Mouse (Mus musculus) liver, embryonic 14 days (tissue): ENCODE data around the gene Maz. TPM values are rescaled to one million over a fixed set of nuclear protein-coding genes. Genes with fewer than 3 reads are reported as not detected.

Experiments
- polyA plus RNA-seq: library from polyadenylated mRNA; depleted of rRNA; stranded (reverse); fragments of >200 nt; gene quantifications from 2 replicates; pipeline ENCODE4 v1.2.3, GENCODE M21; 2012; rRNA removed

The Maz gene
- polyA plus RNA-seq: 84.8 and 98.3 TPM in 2 replicates

GRCm38 (mm10) chr7:127026984-127027726 is at the start of gene Maz:
Gene Maz (minus strand): TSS chr7:127027037.

GRCm38 (mm10) chr7:127041851-127042672 is 15.2 kb upstream of the Maz start, which contains the start of gene Kif22:
Gene Kif22 (minus strand): TSS chr7:127042471.

GRCm38 (mm10) chr7:127020901-127021562 is 5.8 kb downstream of the Maz start, which contains the start of the genes Gm42742 and Prrt2:
Gene Gm42742 (minus strand): TSS chr7:127021097.
Gene Prrt2 (minus strand): TSS chr7:127021211.

GRCm38 (mm10) chr7:127016971-127017949 is 9.6 kb downstream of the Maz start, which contains the start of gene Pagr1a:
Gene Pagr1a (minus strand): TSS chr7:127017352.

DNA sequence TGATC is 10.6 kb downstream of the Maz start, which contains the start of gene Pagr1b:
Gene Pagr1b, minus strand, starts transcription at position 4 of the 5 bp plus-strand sequence.

GRCm38 (mm10) chr7:127014320-127014719 is 12.5 kb downstream of the Maz start, which contains the start of gene Mvp:
Gene Mvp (minus strand): TSS chr7:127014621.

DNA sequence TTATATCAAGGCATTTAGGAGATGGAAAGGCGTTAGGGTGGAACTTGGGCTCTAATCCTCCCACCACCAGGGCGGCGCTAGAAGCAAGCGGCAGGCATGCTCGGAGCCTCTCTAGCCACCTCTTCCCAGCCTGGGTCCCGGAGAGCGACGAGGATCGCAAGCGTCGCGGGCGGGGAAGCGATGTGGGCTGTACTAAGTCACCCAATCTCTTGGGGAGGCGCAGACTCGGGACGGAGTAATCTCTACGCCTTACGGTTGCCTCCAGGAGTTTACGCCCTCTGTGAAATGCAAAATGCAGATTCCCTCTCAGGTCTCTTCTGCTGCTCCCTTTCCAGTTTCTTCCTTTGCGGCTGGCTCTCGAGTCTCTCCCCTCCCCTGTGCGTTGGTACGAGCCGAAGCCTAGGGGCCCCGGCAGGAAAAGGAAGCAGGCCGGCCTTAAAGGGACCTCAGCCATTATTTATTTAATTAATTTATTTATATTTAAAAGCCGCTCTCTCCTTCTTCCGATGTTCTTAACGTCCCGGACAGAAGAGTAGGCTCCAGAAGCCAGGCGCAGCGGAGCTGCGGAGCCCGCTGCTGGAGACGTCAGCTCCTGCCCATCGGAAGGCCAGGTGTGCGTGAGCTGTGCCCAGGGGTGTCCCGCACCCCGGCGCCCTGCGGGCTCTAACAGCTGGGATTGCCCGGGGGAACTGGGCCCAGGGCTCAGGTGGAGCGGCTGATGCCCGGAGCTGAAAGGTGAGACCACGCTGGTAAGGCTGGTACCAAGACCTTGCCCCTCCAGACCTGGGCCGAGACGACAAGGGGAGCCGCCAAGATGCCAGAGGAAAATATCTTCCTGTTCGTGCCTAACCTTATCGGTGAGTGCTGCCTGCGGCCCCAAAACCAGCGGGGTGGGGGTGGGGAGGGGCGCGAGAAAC is 50.6 kb downstream of the Maz start, which contains the start of gene Cdiptos:
Gene Cdiptos, minus strand, starts transcription at position 149 of the 917 bp plus-strand sequence.

GRCm38 (mm10) chr7:126975893-126975949 is 51.1 kb downstream of the Maz start, which contains the start of gene Cdipt:
Gene Cdipt (plus strand): TSS chr7:126975914.

Other genes starting within 250 kb of the Maz start
- gene Tbx6, start 245.6 kb downstream of the Maz start, polyA plus RNA-seq: 1.0 and 1.3 TPM in 2 replicates
- gene Ppp4c, start 234.5 kb downstream of the Maz start, polyA plus RNA-seq: 74.0 and 86.5 TPM in 2 replicates
- 0.09 and 0.13 TPM in 2 replicates for gene Fam57b, start 229.4 kb downstream of the Maz start, polyA plus RNA-seq
- not detected in 2 replicates for gene 4930451I11Rik, start 195.4 kb downstream of the Maz start, polyA plus RNA-seq
- gene Doc2a, start 179.6 kb downstream of the Maz start, polyA plus RNA-seq: 0.01 and 0.03 TPM in 2 replicates
- gene Hirip3, start 165.1 kb downstream of the Maz start, polyA plus RNA-seq: 58.3 and 79.1 TPM in 2 replicates
- gene Ino80e, start 164.7 kb downstream of the Maz start, polyA plus RNA-seq: 23.2 and 24.6 TPM in 2 replicates
- 15.6 and 17.1 TPM in 2 replicates for gene Taok2, start 142.3 kb downstream of the Maz start, polyA plus RNA-seq
- 9.6 and 10.9 TPM in 2 replicates for gene Tmem219, start 104.1 kb downstream of the Maz start, polyA plus RNA-seq
- 4.2 and 4.6 TPM in 2 replicates for gene Kctd13, start 98.2 kb downstream of the Maz start, polyA plus RNA-seq
- not detected in 2 replicates for gene Asphd1, start 77.5 kb downstream of the Maz start, polyA plus RNA-seq
- 0.18 and 0.26 TPM in 2 replicates for gene Sez6l2, start 76.5 kb downstream of the Maz start, polyA plus RNA-seq
- gene Cdipt, start 51.1 kb downstream of the Maz start, polyA plus RNA-seq: 29.7 and 37.0 TPM in 2 replicates
- 0.23 and 0.35 TPM in 2 replicates for gene Cdiptos, start 50.9 kb downstream of the Maz start, polyA plus RNA-seq
- gene Mvp, start 12.4 kb downstream of the Maz start, polyA plus RNA-seq: 4.0 and 4.7 TPM in 2 replicates
- 0.08 TPM in 1 of 2 replicates, not detected in the other for gene Pagr1b, start 10.6 kb downstream of the Maz start, polyA plus RNA-seq
- 10.6 and 17.2 TPM in 2 replicates for gene Pagr1a, start 9.7 kb downstream of the Maz start, polyA plus RNA-seq
- gene Gm42742, start 5.9 kb downstream of the Maz start, polyA plus RNA-seq: 12.4 and 21.2 TPM in 2 replicates
- gene Prrt2, start 5.8 kb downstream of the Maz start, polyA plus RNA-seq: 0.12 and 0.26 TPM in 2 replicates
- gene Kif22, start 15.4 kb upstream of the Maz start, polyA plus RNA-seq: 58.9 and 63.9 TPM in 2 replicates
- gene Zg16, start 60.3 kb upstream of the Maz start, polyA plus RNA-seq: 0.08 TPM in 1 of 2 replicates, not detected in the other
- gene AI467606, start 64.3 kb upstream of the Maz start, polyA plus RNA-seq: 4.3 and 5.9 TPM in 2 replicates
- gene Qprt, start 95.2 kb upstream of the Maz start, polyA plus RNA-seq: 32.4 and 37.2 TPM in 2 replicates
- gene Spn, start 110.8 kb upstream of the Maz start, polyA plus RNA-seq: 9.5 and 11.2 TPM in 2 replicates
- gene Cd2bp2, start 169.0 kb upstream of the Maz start, polyA plus RNA-seq: 31.0 and 35.9 TPM in 2 replicates
- gene Tbc1d10b, start 181.4 kb upstream of the Maz start, polyA plus RNA-seq: 13.4 and 15.2 TPM in 2 replicates
- gene Mylpf, start 181.9 kb upstream of the Maz start, polyA plus RNA-seq: 16.2 and 46.6 TPM in 2 replicates
- 3.4 and 3.5 TPM in 2 replicates for gene Zfp553, start 206.0 kb upstream of the Maz start, polyA plus RNA-seq
- 15.1 and 15.2 TPM in 2 replicates for gene Sept1, start 206.1 kb upstream of the Maz start, polyA plus RNA-seq
- gene Zfp771, start 217.2 kb upstream of the Maz start, polyA plus RNA-seq: 19.1 and 19.2 TPM in 2 replicates
- 56.0 and 63.0 TPM in 2 replicates for gene Dctpp1, start 233.7 kb upstream of the Maz start, polyA plus RNA-seq
- gene Sephs2, start 247.0 kb upstream of the Maz start, polyA plus RNA-seq: 42.7 and 50.6 TPM in 2 replicates